Mouse (Mus musculus): ENCODE measurements at regions not wholly inside any gene's neighbourhood (a gene's known extent, or its start where the extent isn't known, plus 50 kb on each side); places are given as distances from the start of the nearest gene placed in this dataset.

DNA sequence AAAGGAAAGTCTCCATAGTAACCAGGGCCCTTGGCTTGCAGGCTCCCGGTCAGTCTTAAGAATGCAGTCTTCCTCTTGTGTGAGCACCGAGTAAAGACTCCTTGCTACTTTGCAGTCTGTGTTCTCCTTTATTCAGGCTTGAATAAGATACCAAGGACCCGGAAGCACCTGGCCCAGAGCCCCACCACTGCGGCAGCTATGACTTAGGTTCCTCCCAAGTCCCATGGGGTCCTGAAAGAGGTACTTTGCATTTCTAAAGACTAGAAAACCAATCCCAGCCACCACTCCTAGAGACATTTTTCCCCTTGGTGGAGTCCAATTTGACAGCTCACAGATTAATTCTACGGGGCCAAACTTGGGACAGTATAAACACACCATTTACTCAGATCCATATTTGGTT, 51.7 kb upstream of the Tspan11 start:
- no peak for ATAC-seq (replicated peaks; ENCODE audit: poor library complexity)

DNA sequence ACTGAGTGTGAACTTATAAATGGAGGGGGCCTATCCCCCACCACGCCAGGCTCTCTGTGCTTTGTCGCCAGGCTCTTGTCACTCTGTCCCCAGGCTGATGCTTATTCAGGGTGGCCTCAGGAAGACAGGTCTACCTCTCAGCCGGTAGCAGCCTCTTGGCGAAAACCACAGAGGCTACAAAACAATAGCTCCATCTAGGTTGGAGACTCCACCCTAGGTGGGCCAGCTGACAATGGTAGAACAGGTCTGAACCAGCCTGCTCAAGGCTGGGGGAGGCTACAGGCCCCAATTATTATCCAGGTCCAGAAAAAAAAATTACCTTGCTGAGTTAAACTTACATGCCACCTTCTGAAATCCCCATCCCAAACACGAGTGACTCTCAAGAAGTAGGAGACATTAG, 59.0 kb upstream of the Tspan11 start:
- no peak for ATAC-seq (replicated peaks; ENCODE audit: poor library complexity)

DNA sequence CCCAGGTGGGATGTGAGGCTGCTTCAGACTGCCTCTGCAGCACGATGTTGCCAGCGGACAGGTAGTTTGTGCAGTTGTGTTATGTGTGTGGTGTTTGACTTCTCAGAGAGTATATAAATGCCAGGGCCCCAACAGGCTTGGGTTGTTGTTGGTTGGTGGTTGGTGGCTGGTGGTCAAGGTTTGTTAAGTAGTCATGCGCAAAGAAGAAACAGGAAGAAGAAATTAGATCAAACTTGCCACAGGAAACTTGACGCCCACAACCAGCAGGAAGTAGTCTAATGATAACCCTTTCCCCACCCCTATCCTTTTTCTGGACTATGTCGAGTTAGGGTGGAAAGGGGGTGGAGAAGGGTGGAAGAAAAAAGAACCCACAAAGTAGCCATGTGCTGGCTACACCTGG, 56.2 kb upstream of the Prmt8 start:
- peak; percentile 58 for ATAC-seq (replicated peaks; ENCODE audit: poor library complexity)

DNA sequence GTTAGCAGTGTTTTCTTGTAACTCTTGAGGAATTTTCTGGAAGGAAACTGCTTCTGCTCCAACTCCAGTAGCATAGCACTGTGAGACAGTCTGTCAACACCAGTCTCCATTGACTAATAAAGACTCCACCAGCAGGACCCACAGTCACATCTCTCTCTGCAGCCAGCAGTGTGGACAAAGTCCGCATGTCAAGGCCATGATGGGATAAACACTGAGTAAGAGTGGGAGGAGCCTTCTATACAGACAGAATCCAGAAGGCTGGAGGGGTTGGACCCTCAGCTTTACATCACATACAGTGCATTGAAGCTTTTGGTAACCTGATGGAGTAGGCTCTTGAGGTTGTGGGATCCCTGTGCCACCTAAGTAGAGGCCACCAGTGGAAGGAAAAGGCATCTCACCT, 54.4 kb upstream of the Prmt8 start:
- ATAC-seq (replicated peaks; ENCODE audit: poor library complexity) = no peak

DNA sequence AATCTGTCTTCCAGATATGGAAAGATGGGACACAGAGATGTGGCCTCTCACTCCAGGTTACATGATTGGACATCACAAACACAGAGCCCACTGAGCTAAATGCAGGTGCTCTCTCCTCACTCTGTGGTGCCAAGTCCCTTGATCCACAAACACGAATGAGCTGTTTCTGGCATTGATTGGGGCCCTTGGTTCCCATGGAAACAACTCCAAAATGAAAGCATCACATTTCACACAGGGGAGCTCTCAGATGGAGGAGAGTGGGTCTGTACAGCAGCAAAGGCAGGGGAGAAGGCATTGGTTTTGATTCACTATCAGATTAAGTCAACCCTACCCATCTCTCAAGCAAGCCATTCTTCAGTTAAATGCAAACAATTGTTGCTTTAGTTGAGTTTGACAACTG, 51.3 kb upstream of the Prmt8 start:
- no peak for ATAC-seq (replicated peaks; ENCODE audit: poor library complexity)

Measured in megakaryocyte progenitor cell, adult 5-6 weeks (primary cell).